Mouse (Mus musculus): ENCODE measurements around the gene Dysf. TPM values are rescaled to one million over a fixed set of nuclear protein-coding genes. Genes with fewer than 3 reads are reported as not detected.

Dysf gene
- polyA plus RNA-seq, 1 experiment from 2014 or later = 13.5 TPM

GRCm38 (mm10) chr6:84050238-84050637, 41.8 kb downstream of the Dysf start:
- Histone ChIP-seq H3K27me3 (ENCODE audit: insufficient read depth, low read length) (no peaks in the 10 kb centered on the region), H3K9me3 (ENCODE audit: low read depth, low read length) (no peaks in the 10 kb centered on the region), H3K27ac (ENCODE audit: low read depth) (no peak overlapping the region), H3K4me1 (ENCODE audit: insufficient read depth) (no peaks in the 10 kb centered on the region), H3K4me3 (ENCODE audit: low read depth, low read length) (no peak overlapping the region), H3K4me2 (no peak overlapping the region), H3K36me3 (ENCODE audit: insufficient read depth) (no peaks in the 10 kb centered on the region), H3K9ac (no peak overlapping the region)
- WGBS = 83% methylated on average over 4 of the region's 4 CpGs
- no peak for ATAC-seq (ENCODE audit: insufficient read depth)
- no peak for TF ChIP-seq CTCF (IDR thresholded peaks at IDR 0.05; ENCODE audit: low read depth)
- no peak for DNase-seq

GRCm38 (mm10) chr6:84051032-84051431, 42.6 kb downstream of the Dysf start:
- Histone ChIP-seq H3K36me3 (ENCODE audit: insufficient read depth) (no peaks in the 10 kb centered on the region), H3K27me3 (ENCODE audit: insufficient read depth, low read length) (no peaks in the 10 kb centered on the region), H3K9me3 (ENCODE audit: low read depth, low read length) (no peaks in the 10 kb centered on the region), H3K4me3 (ENCODE audit: low read depth, low read length) (no peak overlapping the region), H3K4me2 (no peak overlapping the region), H3K27ac (ENCODE audit: low read depth) (no peak overlapping the region), H3K9ac (no peak overlapping the region), H3K4me1 (ENCODE audit: insufficient read depth) (no peaks in the 10 kb centered on the region)
- ATAC-seq (ENCODE audit: insufficient read depth) = no peak
- TF ChIP-seq CTCF (IDR thresholded peaks at IDR 0.05; ENCODE audit: low read depth) = no peak
- WGBS = 32% methylated on average over 6 of the region's 6 CpGs
- DNase-seq = peak; percentile 2

GRCm38 (mm10) chr6:84053874-84054530, 45.6 kb downstream of the Dysf start:
- ATAC-seq (ENCODE audit: insufficient read depth) = no peak
- no peaks in the 10 kb centered on the region for H3K27me3 ChIP-seq (ENCODE audit: insufficient read depth, low read length)
- no peak overlapping the region for H3K9ac ChIP-seq
- H3K27ac ChIP-seq (ENCODE audit: low read depth) = peak overlapping the region; percentile 75
- TF ChIP-seq CTCF (IDR thresholded peaks at IDR 0.05; ENCODE audit: low read depth) = no peak
- peak; percentile 36 for DNase-seq
- H3K36me3 ChIP-seq (ENCODE audit: insufficient read depth) = no peaks in the 10 kb centered on the region
- WGBS = 70% methylated on average over 9 of the region's 9 CpGs
- H3K9me3 ChIP-seq (ENCODE audit: low read depth, low read length) = no peaks in the 10 kb centered on the region
- H3K4me1 ChIP-seq (ENCODE audit: insufficient read depth) = no peaks in the 10 kb centered on the region
- H3K4me3 ChIP-seq (ENCODE audit: low read depth, low read length) = no peak overlapping the region
- H3K4me2 ChIP-seq = no peak overlapping the region

- TF ChIP-seq CTCF (IDR thresholded peaks at IDR 0.05; ENCODE audit: low read depth) = no peak
- H3K27ac ChIP-seq (ENCODE audit: low read depth) = no peak overlapping the region
- ATAC-seq (ENCODE audit: insufficient read depth) = no peak
- H3K9ac ChIP-seq = no peak overlapping the region
- 56% methylated on average over 1 of the region's 1 CpGs for WGBS
- no peaks in the 10 kb centered on the region for H3K4me1 ChIP-seq (ENCODE audit: insufficient read depth)
- H3K36me3 ChIP-seq (ENCODE audit: insufficient read depth) = no peaks in the 10 kb centered on the region
- no peak for DNase-seq
- no peak overlapping the region for H3K4me2 ChIP-seq
- no peaks in the 10 kb centered on the region for H3K27me3 ChIP-seq (ENCODE audit: insufficient read depth, low read length)
- no peak overlapping the region for H3K4me3 ChIP-seq (ENCODE audit: low read depth, low read length)
- no peaks in the 10 kb centered on the region for H3K9me3 ChIP-seq (ENCODE audit: low read depth, low read length)
Measured at GRCm38 (mm10) chr6:84055619-84056018, 47.2 kb downstream of the Dysf start.

- no peak for TF ChIP-seq CTCF (IDR thresholded peaks at IDR 0.05; ENCODE audit: low read depth)
- H3K4me3 ChIP-seq (ENCODE audit: low read depth, low read length) = no peak overlapping the region
Measured at GRCm38 (mm10) chr6:84057216-84057615, 48.8 kb downstream of the Dysf start.

GRCm38 (mm10) chr6:84058671-84059141, 50.3 kb downstream of the Dysf start:
- DNase-seq = peak; percentile 79
- Histone ChIP-seq H3K9ac (no peak overlapping the region), H3K36me3 (ENCODE audit: insufficient read depth) (no peaks in the 10 kb centered on the region), H3K27me3 (ENCODE audit: insufficient read depth, low read length) (no peaks in the 10 kb centered on the region), H3K4me2 (no peak overlapping the region), H3K9me3 (ENCODE audit: low read depth, low read length) (no peaks in the 10 kb centered on the region), H3K4me3 (ENCODE audit: low read depth, low read length) (no peak overlapping the region), H3K27ac (ENCODE audit: low read depth) (peak overlapping the region; percentile 25; the same call in 1 of the 2 replicates), H3K4me1 (ENCODE audit: insufficient read depth) (no peaks in the 10 kb centered on the region)
- TF ChIP-seq CTCF (IDR thresholded peaks at IDR 0.05; ENCODE audit: low read depth) = no peak
- 42% methylated on average over 5 of the region's 5 CpGs for WGBS
- peak; percentile 62; the same call in 1 of the 2 replicates for ATAC-seq (ENCODE audit: insufficient read depth)

More at GRCm38 (mm10) chr6:84057216-84057615, 48.8 kb downstream of the Dysf start:
- H3K36me3 ChIP-seq (ENCODE audit: insufficient read depth) = no peaks in the 10 kb centered on the region
- H3K4me1 ChIP-seq (ENCODE audit: insufficient read depth) = no peaks in the 10 kb centered on the region
- no peak overlapping the region for H3K9ac ChIP-seq
- ATAC-seq (ENCODE audit: insufficient read depth) (no peak), DNase-seq (no peak)
- no peaks in the 10 kb centered on the region for H3K27me3 ChIP-seq (ENCODE audit: insufficient read depth, low read length)
- no peaks in the 10 kb centered on the region for H3K9me3 ChIP-seq (ENCODE audit: low read depth, low read length)
- no peak overlapping the region for H3K27ac ChIP-seq (ENCODE audit: low read depth)
- WGBS = 69% methylated on average over 8 of the region's 8 CpGs
- H3K4me2 ChIP-seq = no peak overlapping the region

GRCm38 (mm10) chr6:84059771-84060414, 51.5 kb downstream of the Dysf start:
- Histone ChIP-seq H3K4me3 (ENCODE audit: low read depth, low read length) (no peak overlapping the region), H3K4me1 (ENCODE audit: insufficient read depth) (no peaks in the 10 kb centered on the region), H3K9me3 (ENCODE audit: low read depth, low read length) (no peaks in the 10 kb centered on the region), H3K27me3 (ENCODE audit: insufficient read depth, low read length) (no peaks in the 10 kb centered on the region), H3K4me2 (no peak overlapping the region), H3K27ac (ENCODE audit: low read depth) (no peak overlapping the region), H3K9ac (no peak overlapping the region), H3K36me3 (ENCODE audit: insufficient read depth) (no peaks in the 10 kb centered on the region)
- no peak for TF ChIP-seq CTCF (IDR thresholded peaks at IDR 0.05; ENCODE audit: low read depth)
- ATAC-seq (ENCODE audit: insufficient read depth) (no peak), DNase-seq (no peak)
- WGBS = 52% methylated on average over 4 of the region's 4 CpGs
